Mouse (Mus musculus): ENCODE measurements around the gene Sdcbp2.

GRCm38 (mm10) chr2:151543063-151543895, 29.1 kb upstream of the Sdcbp2 start:
- TF ChIP-seq ELF1 (IDR thresholded peaks at IDR 0.05; ENCODE audit: low read depth, low read length) (no peak), NELFE (IDR thresholded peaks at IDR 0.05; ENCODE audit: low read depth, low read length) (no peak), ZKSCAN1 (IDR thresholded peaks at IDR 0.05; ENCODE audit: low read depth, low read length) (no peak), POLR2AphosphoS2 (IDR thresholded peaks at IDR 0.05; ENCODE audit: low read length) (no peak), MAFK (IDR thresholded peaks at IDR 0.05; ENCODE audit: borderline replicate concordance, low read depth, low read length) (no peak), GATA1 (IDR thresholded peaks at IDR 0.05; ENCODE audit: low read depth, low read length) (0 out of 2 replicates have a peak, but pooled peaks have one; percentile 5), POLR2A (IDR thresholded peaks at IDR 0.05; ENCODE audit: control insufficient read depth in 1 of 2, insufficient read depth in 1 of 2, low read depth in 1 of 2, low read length in 2 of 2, poor library complexity in 1 of 2) (no peak), MAZ (IDR thresholded peaks at IDR 0.05; ENCODE audit: low read depth, low read length) (no peak), CTCF (IDR thresholded peaks at IDR 0.05 in 2 of 3, conservative IDR thresholded peaks at IDR 0.05 in 1 of 3; ENCODE audit: control insufficient read depth in 1 of 3, insufficient read depth in 1 of 3, low read depth in 2 of 3, low read length in 3 of 3, poor library complexity in 1 of 3, severe bottlenecking in 1 of 3) (no peak), EP300 (IDR thresholded peaks at IDR 0.05; ENCODE audit: low read depth in 1 of 2, low read length in 2 of 2) (no peak), CHD1 (IDR thresholded peaks at IDR 0.05; ENCODE audit: low read depth, low read length) (no peak), ZNF384 (IDR thresholded peaks at IDR 0.05; ENCODE audit: low read depth, low read length) (peak; percentile 49; the same call in 1 of the 2 replicates)

Data from MEL (cell line).